Mouse (Mus musculus): ENCODE measurements around the gene Tspan5. TPM values are rescaled to one million over a fixed set of nuclear protein-coding genes. Genes with fewer than 3 reads are reported as not detected.

The Tspan5 gene
- total RNA-seq, 1 experiment from 2014 or later = 20.4 TPM

GRCm38 (mm10) chr3:138763941-138764340, 21.9 kb downstream of the Tspan5 start:
- no peak for ATAC-seq (ENCODE audit: extremely low read depth, insufficient number of reproducible peaks, low FRiP score, poor library complexity, severe bottlenecking)

GRCm38 (mm10) chr3:138764782-138765181, 22.8 kb downstream of the Tspan5 start:
- no peak for ATAC-seq (ENCODE audit: extremely low read depth, insufficient number of reproducible peaks, low FRiP score, poor library complexity, severe bottlenecking)

- no peak for ATAC-seq (ENCODE audit: extremely low read depth, insufficient number of reproducible peaks, low FRiP score, poor library complexity, severe bottlenecking)
These were observed 25.0 kb downstream of the Tspan5 start for GRCm38 (mm10) chr3:138767034-138767433.

GRCm38 (mm10) chr3:138768541-138769093, 26.6 kb downstream of the Tspan5 start:
- no peak for ATAC-seq (ENCODE audit: extremely low read depth, insufficient number of reproducible peaks, low FRiP score, poor library complexity, severe bottlenecking)

GRCm38 (mm10) chr3:138770650-138771331, 28.8 kb downstream of the Tspan5 start:
- no peak for ATAC-seq (ENCODE audit: extremely low read depth, insufficient number of reproducible peaks, low FRiP score, poor library complexity, severe bottlenecking)

- ATAC-seq (ENCODE audit: extremely low read depth, insufficient number of reproducible peaks, low FRiP score, poor library complexity, severe bottlenecking) = no peak
These were observed 29.7 kb downstream of the Tspan5 start for GRCm38 (mm10) chr3:138771549-138772333.

- ATAC-seq (ENCODE audit: extremely low read depth, insufficient number of reproducible peaks, low FRiP score, poor library complexity, severe bottlenecking) = no peak
These were observed 32.0 kb downstream of the Tspan5 start for GRCm38 (mm10) chr3:138773871-138774606.

GRCm38 (mm10) chr3:138774607-138774943, 32.6 kb downstream of the Tspan5 start:
- ATAC-seq (ENCODE audit: extremely low read depth, insufficient number of reproducible peaks, low FRiP score, poor library complexity, severe bottlenecking) = no peak

GRCm38 (mm10) chr3:138775926-138776715, 34.1 kb downstream of the Tspan5 start:
- no peak for ATAC-seq (ENCODE audit: extremely low read depth, insufficient number of reproducible peaks, low FRiP score, poor library complexity, severe bottlenecking)

GRCm38 (mm10) chr3:138781492-138781891, 39.5 kb downstream of the Tspan5 start:
- ATAC-seq (ENCODE audit: extremely low read depth, insufficient number of reproducible peaks, low FRiP score, poor library complexity, severe bottlenecking) = no peak

GRCm38 (mm10) chr3:138783859-138784640, 42.1 kb downstream of the Tspan5 start:
- ATAC-seq (ENCODE audit: extremely low read depth, insufficient number of reproducible peaks, low FRiP score, poor library complexity, severe bottlenecking) = no peak

GRCm38 (mm10) chr3:138784641-138785025, 42.6 kb downstream of the Tspan5 start:
- no peak for ATAC-seq (ENCODE audit: extremely low read depth, insufficient number of reproducible peaks, low FRiP score, poor library complexity, severe bottlenecking)

GRCm38 (mm10) chr3:138787758-138788488, 45.9 kb downstream of the Tspan5 start:
- no peak for ATAC-seq (ENCODE audit: extremely low read depth, insufficient number of reproducible peaks, low FRiP score, poor library complexity, severe bottlenecking)

- ATAC-seq (ENCODE audit: extremely low read depth, insufficient number of reproducible peaks, low FRiP score, poor library complexity, severe bottlenecking) = no peak
These were observed 46.5 kb downstream of the Tspan5 start for GRCm38 (mm10) chr3:138788489-138788850.

GRCm38 (mm10) chr3:138789275-138789674, 47.3 kb downstream of the Tspan5 start:
- ATAC-seq (ENCODE audit: extremely low read depth, insufficient number of reproducible peaks, low FRiP score, poor library complexity, severe bottlenecking) = no peak

- no peak for ATAC-seq (ENCODE audit: extremely low read depth, insufficient number of reproducible peaks, low FRiP score, poor library complexity, severe bottlenecking)
These were observed 52.5 kb downstream of the Tspan5 start for GRCm38 (mm10) chr3:138794533-138794932.

GRCm38 (mm10) chr3:138795951-138796350, 54.0 kb downstream of the Tspan5 start:
- ATAC-seq (ENCODE audit: extremely low read depth, insufficient number of reproducible peaks, low FRiP score, poor library complexity, severe bottlenecking) = no peak

- ATAC-seq (ENCODE audit: extremely low read depth, insufficient number of reproducible peaks, low FRiP score, poor library complexity, severe bottlenecking) = no peak
These were observed 54.6 kb downstream of the Tspan5 start for GRCm38 (mm10) chr3:138796583-138796982.
